Mouse (Mus musculus): ENCODE measurements around the gene Tff3. TPM values are rescaled to one million over a fixed set of nuclear protein-coding genes. Genes with fewer than 3 reads are reported as not detected.

The Tff3 gene
- polyA plus RNA-seq, 1 experiment from 2014 or later: 0.53 TPM

GRCm38 (mm10) chr17:31089848-31090247 is 39.6 kb downstream of the Tff3 start:
- 87% methylated on average over 8 of the region's 8 CpGs for WGBS
- Histone ChIP-seq H3K4me1 (ENCODE audit: control insufficient read depth, insufficient read depth, low read length) (peaks cover 21% of the 10 kb centered on the region), H3K27me3 (ENCODE audit: control insufficient read depth, insufficient read depth, low read length) (no peaks in the 10 kb centered on the region), H3K4me3 (ENCODE audit: low read depth, low read length) (no peak overlapping the region), H3K9me3 (ENCODE audit: control insufficient read depth, low read length) (no peaks in the 10 kb centered on the region), H3K36me3 (ENCODE audit: control insufficient read depth, insufficient read depth, low read length) (no peaks in the 10 kb centered on the region), H3K9ac (ENCODE audit: low read length) (no peak overlapping the region), H3K27ac (ENCODE audit: low read depth, low read length) (peak overlapping the region; percentile 42; the same call in 1 of the 2 replicates), H3K4me2 (ENCODE audit: low read depth) (no peak overlapping the region)
- no peak for DNase-seq (ENCODE audit: low spot score)
- ATAC-seq (ENCODE audit: insufficient read depth, low FRiP score, low TSS enrichment): no peak

GRCm38 (mm10) chr17:31088711-31089110 is 40.7 kb downstream of the Tff3 start:
- H3K4me2 ChIP-seq (ENCODE audit: low read depth): no peak overlapping the region
- no peaks in the 10 kb centered on the region for H3K36me3 ChIP-seq (ENCODE audit: control insufficient read depth, insufficient read depth, low read length)
- 51% methylated on average over 5 of the region's 5 CpGs for WGBS
- ATAC-seq (ENCODE audit: insufficient read depth, low FRiP score, low TSS enrichment) (no peak), DNase-seq (ENCODE audit: low spot score) (no peak)
- H3K9me3 ChIP-seq (ENCODE audit: control insufficient read depth, low read length): no peaks in the 10 kb centered on the region
- H3K4me1 ChIP-seq (ENCODE audit: control insufficient read depth, insufficient read depth, low read length): peaks cover 21% of the 10 kb centered on the region
- H3K27me3 ChIP-seq (ENCODE audit: control insufficient read depth, insufficient read depth, low read length): no peaks in the 10 kb centered on the region
- H3K9ac ChIP-seq (ENCODE audit: low read length): no peak overlapping the region
- H3K27ac ChIP-seq (ENCODE audit: low read depth, low read length): no peak overlapping the region
- H3K4me3 ChIP-seq (ENCODE audit: low read depth, low read length): no peak overlapping the region

GRCm38 (mm10) chr17:31086196-31086595 is 43.2 kb downstream of the Tff3 start:
- Histone ChIP-seq H3K4me2 (ENCODE audit: low read depth) (no peak overlapping the region), H3K4me1 (ENCODE audit: control insufficient read depth, insufficient read depth, low read length) (peaks cover 18% of the 10 kb centered on the region), H3K4me3 (ENCODE audit: low read depth, low read length) (no peak overlapping the region), H3K36me3 (ENCODE audit: control insufficient read depth, insufficient read depth, low read length) (no peaks in the 10 kb centered on the region), H3K9ac (ENCODE audit: low read length) (no peak overlapping the region), H3K27me3 (ENCODE audit: control insufficient read depth, insufficient read depth, low read length) (no peaks in the 10 kb centered on the region), H3K9me3 (ENCODE audit: control insufficient read depth, low read length) (no peaks in the 10 kb centered on the region), H3K27ac (ENCODE audit: low read depth, low read length) (no peak overlapping the region)
- 91% methylated on average over 7 of the region's 7 CpGs for WGBS
- DNase-seq (ENCODE audit: low spot score): no peak
- no peak for ATAC-seq (ENCODE audit: insufficient read depth, low FRiP score, low TSS enrichment)

DNA sequence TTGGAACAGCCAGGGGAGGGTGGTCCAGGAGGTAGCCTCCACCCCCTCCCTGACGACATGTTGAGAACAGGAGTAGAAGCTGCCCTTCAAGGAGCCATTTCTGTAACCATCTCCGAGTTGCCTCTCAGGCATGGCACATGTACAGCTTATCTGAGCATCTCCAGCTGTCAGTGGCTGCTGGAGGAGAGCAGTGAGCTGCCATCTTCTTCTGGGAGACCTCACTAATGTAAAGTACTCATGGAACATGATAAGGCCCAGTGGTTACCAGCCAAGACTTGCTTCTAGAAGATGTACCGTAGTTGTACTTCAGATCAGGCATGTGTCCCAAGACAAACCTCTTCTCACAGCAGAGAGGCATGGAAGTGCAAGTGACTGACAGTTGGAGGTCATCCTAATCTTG is 43.9 kb downstream of the Tff3 start:
- Histone ChIP-seq H3K9me3 (ENCODE audit: control insufficient read depth, low read length) (no peaks in the 10 kb centered on the region), H3K4me3 (ENCODE audit: low read depth, low read length) (no peak overlapping the region), H3K4me2 (ENCODE audit: low read depth) (no peak overlapping the region), H3K4me1 (ENCODE audit: control insufficient read depth, insufficient read depth, low read length) (peaks cover 12% of the 10 kb centered on the region), H3K9ac (ENCODE audit: low read length) (no peak overlapping the region), H3K27me3 (ENCODE audit: control insufficient read depth, insufficient read depth, low read length) (no peaks in the 10 kb centered on the region), H3K27ac (ENCODE audit: low read depth, low read length) (no peak overlapping the region), H3K36me3 (ENCODE audit: control insufficient read depth, insufficient read depth, low read length) (no peaks in the 10 kb centered on the region)
- 89% methylated on average over 3 of the region's 3 CpGs for WGBS
- DNase-seq (ENCODE audit: low spot score) (no peak), ATAC-seq (ENCODE audit: insufficient read depth, low FRiP score, low TSS enrichment) (no peak)

GRCm38 (mm10) chr17:31082296-31083078 is 47.0 kb downstream of the Tff3 start:
- Histone ChIP-seq H3K27me3 (ENCODE audit: control insufficient read depth, insufficient read depth, low read length) (no peaks in the 10 kb centered on the region), H3K4me2 (ENCODE audit: low read depth) (no peak overlapping the region), H3K9me3 (ENCODE audit: control insufficient read depth, low read length) (no peaks in the 10 kb centered on the region), H3K4me1 (ENCODE audit: control insufficient read depth, insufficient read depth, low read length) (no peaks in the 10 kb centered on the region), H3K36me3 (ENCODE audit: control insufficient read depth, insufficient read depth, low read length) (no peaks in the 10 kb centered on the region), H3K27ac (ENCODE audit: low read depth, low read length) (no peak overlapping the region), H3K9ac (ENCODE audit: low read length) (no peak overlapping the region), H3K4me3 (ENCODE audit: low read depth, low read length) (no peak overlapping the region)
- ATAC-seq (ENCODE audit: insufficient read depth, low FRiP score, low TSS enrichment) (no peak), DNase-seq (ENCODE audit: low spot score) (no peak)
- WGBS: 90% methylated on average over 4 of the region's 4 CpGs

- Histone ChIP-seq H3K27me3 (ENCODE audit: control insufficient read depth, insufficient read depth, low read length) (no peaks in the 10 kb centered on the region), H3K9me3 (ENCODE audit: control insufficient read depth, low read length) (no peaks in the 10 kb centered on the region), H3K4me3 (ENCODE audit: low read depth, low read length) (no peak overlapping the region), H3K4me2 (ENCODE audit: low read depth) (no peak overlapping the region), H3K36me3 (ENCODE audit: control insufficient read depth, insufficient read depth, low read length) (no peaks in the 10 kb centered on the region), H3K27ac (ENCODE audit: low read depth, low read length) (no peak overlapping the region), H3K9ac (ENCODE audit: low read length) (no peak overlapping the region), H3K4me1 (ENCODE audit: control insufficient read depth, insufficient read depth, low read length) (peaks cover under 1% of the 10 kb centered on the region; the same call in 1 of the 2 replicates)
- WGBS: 68% methylated on average over 12 of the region's 12 CpGs
- no peak for DNase-seq (ENCODE audit: low spot score)
- ATAC-seq (ENCODE audit: insufficient read depth, low FRiP score, low TSS enrichment): no peak
Observed at GRCm38 (mm10) chr17:31079078-31079840, 50.2 kb downstream of the Tff3 start.

DNA sequence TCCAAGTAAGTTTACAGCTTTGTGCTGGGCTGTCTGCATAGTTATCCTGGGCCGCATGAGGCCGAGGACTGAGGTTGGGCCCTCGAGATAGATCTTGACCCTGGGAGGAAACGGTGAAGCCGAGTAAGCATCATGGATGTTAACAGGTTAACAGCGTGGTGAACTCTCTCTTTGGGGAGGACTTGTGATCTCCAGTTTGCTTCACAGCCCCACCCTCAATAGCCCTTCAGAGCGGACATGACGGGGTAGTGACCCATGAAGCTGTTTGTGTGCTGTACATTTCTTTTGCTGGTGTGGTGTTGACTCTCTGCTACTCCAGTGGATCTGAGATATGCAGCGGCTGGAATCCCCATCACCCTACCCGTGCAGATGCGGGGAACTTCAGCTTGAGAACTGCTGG is 50.9 kb downstream of the Tff3 start:
- ATAC-seq (ENCODE audit: insufficient read depth, low FRiP score, low TSS enrichment) (no peak), DNase-seq (ENCODE audit: low spot score) (no peak)
- Histone ChIP-seq H3K4me2 (ENCODE audit: low read depth) (no peak overlapping the region), H3K4me1 (ENCODE audit: control insufficient read depth, insufficient read depth, low read length) (peaks cover 7% of the 10 kb centered on the region), H3K4me3 (ENCODE audit: low read depth, low read length) (no peak overlapping the region), H3K9me3 (ENCODE audit: control insufficient read depth, low read length) (no peaks in the 10 kb centered on the region), H3K9ac (ENCODE audit: low read length) (no peak overlapping the region), H3K36me3 (ENCODE audit: control insufficient read depth, insufficient read depth, low read length) (no peaks in the 10 kb centered on the region), H3K27me3 (ENCODE audit: control insufficient read depth, insufficient read depth, low read length) (no peaks in the 10 kb centered on the region), H3K27ac (ENCODE audit: low read depth, low read length) (no peak overlapping the region)
- WGBS: 70% methylated on average over 11 of the region's 11 CpGs

- Histone ChIP-seq H3K4me2 (ENCODE audit: low read depth) (no peak overlapping the region), H3K9me3 (ENCODE audit: control insufficient read depth, low read length) (no peaks in the 10 kb centered on the region), H3K27ac (ENCODE audit: low read depth, low read length) (no peak overlapping the region), H3K36me3 (ENCODE audit: control insufficient read depth, insufficient read depth, low read length) (no peaks in the 10 kb centered on the region), H3K4me3 (ENCODE audit: low read depth, low read length) (no peak overlapping the region), H3K9ac (ENCODE audit: low read length) (no peak overlapping the region), H3K27me3 (ENCODE audit: control insufficient read depth, insufficient read depth, low read length) (no peaks in the 10 kb centered on the region), H3K4me1 (ENCODE audit: control insufficient read depth, insufficient read depth, low read length) (peaks cover 17% of the 10 kb centered on the region)
- DNase-seq (ENCODE audit: low spot score) (no peak), ATAC-seq (ENCODE audit: insufficient read depth, low FRiP score, low TSS enrichment) (no peak)
- 81% methylated on average over 5 of the region's 5 CpGs for whole genome bisulfite sequencing
Observed at GRCm38 (mm10) chr17:31077561-31077960, 51.9 kb downstream of the Tff3 start.

DNA sequence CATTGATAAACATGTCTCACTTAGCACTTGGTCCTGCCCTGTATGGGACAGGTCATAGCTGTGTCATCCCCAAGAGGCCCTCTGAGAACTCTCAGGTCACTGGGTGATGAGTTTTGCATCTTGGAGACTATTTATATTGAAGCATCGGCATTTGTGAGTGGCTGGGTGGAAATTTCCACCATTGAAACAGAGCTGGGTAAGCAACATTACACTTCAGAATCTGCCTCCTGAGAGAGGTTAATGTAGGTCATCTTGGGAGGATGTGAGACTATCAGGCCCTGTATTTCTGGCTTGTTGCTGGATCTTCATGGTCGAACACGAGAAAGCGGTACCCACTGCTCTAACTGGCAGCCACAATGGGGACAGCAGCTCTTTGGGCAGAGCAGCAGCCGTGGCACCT is 54.0 kb downstream of the Tff3 start:
- Histone ChIP-seq H3K4me2 (ENCODE audit: low read depth) (no peak overlapping the region), H3K4me1 (ENCODE audit: control insufficient read depth, insufficient read depth, low read length) (peaks cover 24% of the 10 kb centered on the region), H3K9me3 (ENCODE audit: control insufficient read depth, low read length) (no peaks in the 10 kb centered on the region), H3K9ac (ENCODE audit: low read length) (no peak overlapping the region), H3K27ac (ENCODE audit: low read depth, low read length) (no peak overlapping the region), H3K27me3 (ENCODE audit: control insufficient read depth, insufficient read depth, low read length) (no peaks in the 10 kb centered on the region), H3K36me3 (ENCODE audit: control insufficient read depth, insufficient read depth, low read length) (no peaks in the 10 kb centered on the region), H3K4me3 (ENCODE audit: low read depth, low read length) (no peak overlapping the region)
- no peak for ATAC-seq (ENCODE audit: insufficient read depth, low FRiP score, low TSS enrichment)
- no peak for DNase-seq (ENCODE audit: low spot score)
- 91% methylated on average over 5 of the region's 5 CpGs for WGBS

All from neural tube, embryonic 11.5 days (tissue).